Mouse (Mus musculus): ENCODE results near the gene Opcml.

Gene Opcml

GRCm38 (mm10) chr9:28337837-28338236, 547.3 kb downstream of the Opcml start:
- DNase-seq: peak; percentile 36

GRCm38 (mm10) chr9:28354978-28355377, 564.4 kb downstream of the Opcml start:
- no peak for DNase-seq

GRCm38 (mm10) chr9:28357946-28358345, 567.4 kb downstream of the Opcml start:
- DNase-seq: no peak

- peak; percentile 79 for DNase-seq
These were observed 570.1 kb downstream of the Opcml start for GRCm38 (mm10) chr9:28360691-28361090.

- DNase-seq: no peak
These were observed 574.0 kb downstream of the Opcml start for GRCm38 (mm10) chr9:28364473-28365159.

- DNase-seq: no peak
These were observed 574.5 kb downstream of the Opcml start for GRCm38 (mm10) chr9:28365160-28365473.

GRCm38 (mm10) chr9:28386527-28387175, 596.1 kb downstream of the Opcml start:
- no peak for DNase-seq

- no peak for DNase-seq
These were observed 604.6 kb downstream of the Opcml start for GRCm38 (mm10) chr9:28395222-28395621.

GRCm38 (mm10) chr9:28395638-28396037, 605.1 kb downstream of the Opcml start:
- no peak for DNase-seq

- DNase-seq: peak; percentile 83
These were observed 612.4 kb downstream of the Opcml start for GRCm38 (mm10) chr9:28402770-28403650.

- peak; percentile 91 for DNase-seq
These were observed 613.4 kb downstream of the Opcml start for GRCm38 (mm10) chr9:28403831-28404562.

GRCm38 (mm10) chr9:28404616-28405015, 614.0 kb downstream of the Opcml start:
- peak; percentile 67 for DNase-seq

GRCm38 (mm10) chr9:28405816-28406215, 615.2 kb downstream of the Opcml start:
- peak; percentile 66 for DNase-seq

- no peak for DNase-seq
These were observed 630.2 kb downstream of the Opcml start for GRCm38 (mm10) chr9:28420808-28421207.

- no peak for DNase-seq
These were observed 632.8 kb downstream of the Opcml start for GRCm38 (mm10) chr9:28423407-28423806.

- DNase-seq: no peak
These were observed 641.6 kb downstream of the Opcml start for GRCm38 (mm10) chr9:28432159-28432558.

- no peak for DNase-seq
These were observed 648.2 kb downstream of the Opcml start for GRCm38 (mm10) chr9:28438752-28439151.

GRCm38 (mm10) chr9:28439433-28440191, 649.0 kb downstream of the Opcml start:
- peak; percentile 84 for DNase-seq

- DNase-seq: peak; percentile 69
These were observed 649.7 kb downstream of the Opcml start for GRCm38 (mm10) chr9:28440192-28440795.

GRCm38 (mm10) chr9:28444485-28444884, 653.9 kb downstream of the Opcml start:
- DNase-seq: peak; percentile 93

GRCm38 (mm10) chr9:28444972-28445371, 654.4 kb downstream of the Opcml start:
- no peak for DNase-seq

GRCm38 (mm10) chr9:28445863-28446262, 655.3 kb downstream of the Opcml start:
- DNase-seq: no peak

Data from cerebellum, adult 9-11 months (tissue).